Mouse (Mus musculus) liver, postnatal 0 days (tissue): ENCODE results near the gene Myo1b. TPM values are rescaled to one million over a fixed set of nuclear protein-coding genes. Genes with fewer than 3 reads are reported as not detected.

ENCODE experiments used
- ATAC-seq: fragments of 200-750 bp; cut with Nextera tagmentation; 2 replicates; pipeline ENCODE4 v1.8.0; 2017; ENCODE audit warnings: mild to moderate bottlenecking, moderate library complexity
- DNase-seq: peaks from one replicate; pipeline ENCODE4 v3.0.0-alpha.2; 2016
- H3K27ac ChIP-seq: fragments of 300-500 bp; sonication (generic); 2 replicates; pipeline ENCODE4 v1.5.1; 2014; ENCODE audit warnings: antibody characterized with exemption, moderate library complexity, mild to moderate bottlenecking, low read depth
- H3K27me3 ChIP-seq: fragments of 300-500 bp; sonication (generic); 2 replicates; pipeline ENCODE4 v1.6.1; 2014; ENCODE audit warnings: low read length, control low read depth, mixed read lengths; ENCODE audit not compliant: insufficient read depth
- H3K36me3 ChIP-seq: fragments of 300-500 bp; sonication (generic); replicated peaks from 2 replicates; pipeline ENCODE4 v1.6.1; 2014; ENCODE audit warnings: mild to moderate bottlenecking, control low read depth, low read length, moderate library complexity, mixed read lengths; ENCODE audit not compliant: insufficient read depth
- H3K4me1 ChIP-seq: fragments of 300-500 bp; sonication (generic); 2 replicates; pipeline ENCODE4 v1.6.1; 2014; ENCODE audit warnings: antibody characterized with exemption, mild to moderate bottlenecking, control low read depth; ENCODE audit not compliant: insufficient read depth
- H3K4me2 ChIP-seq: fragments of 300-500 bp; sonication (generic); 2 replicates; pipeline ENCODE4 v1.6.1; 2014; ENCODE audit warnings: low read depth, mild to moderate bottlenecking, low read length, moderate library complexity, mixed read lengths
- H3K4me3 ChIP-seq: fragments of 300-500 bp; sonication (generic); 2 replicates; pipeline ENCODE4 v1.5.1; 2014; ENCODE audit warnings: low read depth, low read length
- H3K9ac ChIP-seq: fragments of 300-500 bp; sonication (generic); replicated peaks from 2 replicates; pipeline ENCODE4 v1.6.1; 2014; ENCODE audit warnings: mild to moderate bottlenecking, moderate library complexity
- H3K9me3 ChIP-seq: fragments of 300-500 bp; sonication (generic); 2 replicates; pipeline ENCODE4 v1.6.1; 2016; ENCODE audit warnings: mild to moderate bottlenecking, control low read depth, low read length, mixed read lengths
- CTCF ChIP-seq: sonication (generic); IDR thresholded peaks from 2 replicates; pipeline ENCODE4 v1.5.1; 2016; ENCODE audit warnings: antibody characterized with exemption, low read depth
- EP300 ChIP-seq: IDR thresholded peaks from 2 replicates; pipeline ENCODE4 v1.6.1; 2016; ENCODE audit warnings: antibody characterized with exemption, low read depth, mild to moderate bottlenecking
- WGBS: fragments of 180-500 bp; shearing (Covaris S2); extraction: QIAGEN DNeasy Blood & Tissue Kit; methylation state at CpG from one replicate; pipeline ENCODE4 v1.1.7; 2014; ENCODE audit not compliant: insufficient replicate concordance; 5-methylcytosine and 5-hydroxymethylcytosine counted together
- polyA plus RNA-seq: library from polyadenylated mRNA; unstranded; fragments of >200 nt; fragmentation: Nextera tagmentation; extraction: Ambion mirVana; gene quantifications from 2 replicates; pipeline ENCODE4 v1.2.1, GENCODE M21; 2015

The Myo1b gene
- polyA plus RNA-seq, 1 experiment from 2014 or later: 10.7 TPM

DNA sequence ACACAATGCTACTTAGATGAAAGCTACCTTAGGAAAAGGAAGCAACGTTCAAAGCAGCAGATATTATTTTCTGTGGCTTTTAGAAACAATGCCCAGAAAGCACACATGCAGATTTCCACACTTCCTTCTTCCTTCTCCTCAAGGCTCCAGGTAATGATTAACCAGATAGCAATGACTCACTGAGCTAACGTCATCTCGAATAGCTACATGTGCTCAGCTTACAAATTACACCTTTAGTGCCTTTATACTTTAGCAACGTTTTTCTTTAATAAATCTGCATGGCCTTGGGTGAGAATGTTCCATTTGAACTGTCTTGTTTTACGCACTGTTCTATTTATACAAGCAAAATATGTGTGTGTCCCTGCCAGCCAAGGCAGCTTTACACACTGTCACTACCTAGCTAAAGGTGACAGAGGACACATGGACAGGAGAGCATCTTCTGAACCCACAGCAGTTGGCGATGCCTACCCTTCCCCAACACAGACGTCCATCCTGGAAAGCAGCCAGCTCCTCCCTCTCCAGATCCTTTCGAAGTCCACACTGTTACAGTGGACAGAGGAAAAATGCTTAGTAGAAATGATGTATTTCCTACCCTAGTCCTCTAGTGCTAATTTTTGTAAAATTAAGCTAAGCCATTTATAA, 66.2 kb downstream of the Myo1b start:
- Histone ChIP-seq H3K9me3 (no peaks in the 10 kb centered on the region), H3K9ac (no peak overlapping the region), H3K36me3 (no peaks in the 10 kb centered on the region), H3K4me1 (peaks cover 14% of the 10 kb centered on the region), H3K4me2 (no peak overlapping the region), H3K27ac (peak overlapping the region; percentile 48; the same call in 1 of the 2 replicates), H3K4me3 (no peak overlapping the region), H3K27me3 (no peaks in the 10 kb centered on the region)
- TF ChIP-seq EP300 (no peak), CTCF (no peak)
- 27% methylated on average over 8 of the region's 8 CpGs for WGBS
- peak; percentile 68 for ATAC-seq
- DNase-seq: no peak

GRCm38 (mm10) chr1:51845264-51846036, 70.4 kb downstream of the Myo1b start:
- no peak overlapping the region for H3K9ac ChIP-seq
- no peak for DNase-seq
- 59% methylated on average over 2 of the region's 2 CpGs for WGBS
- H3K4me3 ChIP-seq: no peak overlapping the region
- no peak overlapping the region for H3K27ac ChIP-seq
- peaks cover 14% of the 10 kb centered on the region for H3K4me1 ChIP-seq
- H3K9me3 ChIP-seq: no peaks in the 10 kb centered on the region
- TF ChIP-seq CTCF (no peak), EP300 (no peak)
- ATAC-seq: no peak
- H3K27me3 ChIP-seq: no peaks in the 10 kb centered on the region
- H3K36me3 ChIP-seq: no peaks in the 10 kb centered on the region
- no peak overlapping the region for H3K4me2 ChIP-seq

DNA sequence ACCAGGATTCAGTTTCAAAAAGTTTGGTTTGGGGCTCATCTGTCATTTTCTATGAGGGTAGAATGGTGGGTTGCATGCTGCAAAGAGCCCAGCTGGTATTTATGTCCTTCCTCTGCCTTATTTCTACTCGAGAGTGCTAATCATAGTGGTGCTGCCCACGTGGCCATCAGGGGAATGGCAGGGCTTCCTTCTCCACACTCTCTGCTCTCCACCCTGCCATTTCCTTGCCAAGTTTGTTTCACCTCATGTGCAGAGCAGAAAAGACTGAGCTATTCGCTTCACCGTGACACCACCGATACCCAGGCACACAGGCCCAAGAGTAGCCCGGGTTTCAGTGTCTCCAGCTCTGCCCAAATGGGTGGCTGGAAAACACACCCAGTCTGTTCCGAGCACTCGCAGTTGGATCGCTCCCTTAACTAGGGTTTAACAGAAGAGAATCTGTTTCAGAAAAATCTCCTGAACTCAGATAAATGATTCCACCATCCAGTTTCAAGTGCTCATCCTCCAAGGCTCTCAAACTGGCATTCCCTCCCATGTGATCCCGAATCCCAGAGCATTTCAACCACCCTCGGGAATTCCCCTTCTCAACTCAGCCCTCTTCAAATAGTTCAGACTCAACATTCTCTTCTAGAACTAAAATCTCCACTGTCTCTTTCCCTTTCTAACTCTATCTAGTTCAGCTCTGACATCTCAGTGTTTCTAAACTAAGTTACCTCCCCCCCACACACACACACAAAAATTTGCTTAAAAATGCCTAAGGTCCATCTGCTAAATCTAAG, 77.8 kb downstream of the Myo1b start:
- no peak for ATAC-seq
- TF ChIP-seq EP300 (no peak), CTCF (0 out of 2 replicates have a peak, but pooled peaks have one; percentile 22)
- 0 out of 2 replicates have a peak, but pooled peaks cover 3% of the 10 kb centered on the region for H3K4me1 ChIP-seq
- no peak overlapping the region for H3K27ac ChIP-seq
- H3K9ac ChIP-seq: no peak overlapping the region
- H3K9me3 ChIP-seq: no peaks in the 10 kb centered on the region
- H3K4me3 ChIP-seq: no peak overlapping the region
- 68% methylated on average over 11 of the region's 11 CpGs for WGBS
- no peak overlapping the region for H3K4me2 ChIP-seq
- H3K36me3 ChIP-seq: no peaks in the 10 kb centered on the region; the same call in 1 of the 2 replicates
- DNase-seq: no peak
- H3K27me3 ChIP-seq: no peaks in the 10 kb centered on the region

- Histone ChIP-seq H3K4me2 (no peak overlapping the region), H3K36me3 (no peaks in the 10 kb centered on the region; the same call in 1 of the 2 replicates), H3K9ac (no peak overlapping the region), H3K27ac (no peak overlapping the region), H3K4me1 (0 out of 2 replicates have a peak, but pooled peaks cover 3% of the 10 kb centered on the region), H3K27me3 (no peaks in the 10 kb centered on the region), H3K9me3 (no peaks in the 10 kb centered on the region), H3K4me3 (no peak overlapping the region)
- WGBS: 64% methylated on average over 4 of the region's 4 CpGs
- TF ChIP-seq EP300: no peak
- TF ChIP-seq CTCF: no peak
- DNase-seq (no peak), ATAC-seq (no peak)
These were observed 78.6 kb downstream of the Myo1b start for GRCm38 (mm10) chr1:51837311-51837710.

DNA sequence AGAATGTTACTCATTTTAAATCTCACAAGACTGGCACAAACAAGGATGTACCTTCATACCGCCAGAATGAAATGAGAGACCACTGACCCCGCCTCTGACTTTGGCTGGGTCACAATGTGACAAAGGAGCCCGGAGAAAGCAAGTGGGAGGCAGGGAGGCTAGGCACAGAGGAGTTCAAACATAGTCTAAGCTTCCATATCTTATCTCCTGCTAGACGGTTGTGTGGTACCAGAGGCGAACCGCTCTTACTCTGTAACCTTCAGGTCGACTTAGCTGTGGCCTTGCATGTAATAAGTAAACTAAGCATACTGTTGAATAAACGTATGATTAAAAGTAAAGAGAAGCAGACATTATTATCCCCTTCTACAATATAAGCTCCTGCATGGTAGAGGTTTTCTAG, 80.1 kb downstream of the Myo1b start:
- Histone ChIP-seq H3K9me3 (no peaks in the 10 kb centered on the region), H3K9ac (no peak overlapping the region), H3K4me1 (0 out of 2 replicates have a peak, but pooled peaks cover 3% of the 10 kb centered on the region), H3K36me3 (no peaks in the 10 kb centered on the region; the same call in 1 of the 2 replicates), H3K4me2 (no peak overlapping the region), H3K4me3 (no peak overlapping the region), H3K27ac (no peak overlapping the region), H3K27me3 (no peaks in the 10 kb centered on the region)
- TF ChIP-seq CTCF: no peak
- no peak for TF ChIP-seq EP300
- DNase-seq (no peak), ATAC-seq (no peak)
- 54% methylated on average over 8 of the region's 8 CpGs for WGBS

GRCm38 (mm10) chr1:51834072-51834471, 81.8 kb downstream of the Myo1b start:
- no peak overlapping the region for H3K9ac ChIP-seq
- no peaks in the 10 kb centered on the region for H3K4me1 ChIP-seq
- no peak overlapping the region for H3K27ac ChIP-seq
- 79% methylated on average over 3 of the region's 3 CpGs for WGBS
- TF ChIP-seq CTCF (no peak), EP300 (no peak)
- no peak overlapping the region for H3K4me2 ChIP-seq
- H3K4me3 ChIP-seq: no peak overlapping the region
- no peaks in the 10 kb centered on the region; the same call in 1 of the 2 replicates for H3K36me3 ChIP-seq
- no peaks in the 10 kb centered on the region for H3K9me3 ChIP-seq
- ATAC-seq: no peak
- no peak for DNase-seq
- H3K27me3 ChIP-seq: no peaks in the 10 kb centered on the region
